Mouse (Mus musculus) cerebellum, postnatal 4 days (tissue): ENCODE results near the gene Slc38a2.

Experiments used
- DNase-seq, 2 experiments: peaks; one replicate each; pipeline ENCODE4 v3.0.0; 2022; ENCODE audit warnings: low spot score in 2 of 2, mixed read lengths in 1 of 2

The Slc38a2 gene

GRCm38 (mm10) chr15:96695455-96696421, 3.8 kb downstream of the Slc38a2 start:
- DNase-seq: no peak

- DNase-seq: no peak
Observed at GRCm38 (mm10) chr15:96694988-96695387, 4.5 kb downstream of the Slc38a2 start.

GRCm38 (mm10) chr15:96693688-96694087, 5.8 kb downstream of the Slc38a2 start:
- no peak for DNase-seq

- no peak for DNase-seq
Observed at GRCm38 (mm10) chr15:96692401-96692800, 7.1 kb downstream of the Slc38a2 start.

GRCm38 (mm10) chr15:96691381-96691780, 8.1 kb downstream of the Slc38a2 start:
- DNase-seq: no peak

- DNase-seq: no peak
Observed at GRCm38 (mm10) chr15:96690829-96691228, 8.7 kb downstream of the Slc38a2 start.

GRCm38 (mm10) chr15:96689919-96690318, 9.6 kb downstream of the Slc38a2 start:
- no peak for DNase-seq

- DNase-seq: no peak
Observed at GRCm38 (mm10) chr15:96688784-96689318, 10.7 kb downstream of the Slc38a2 start.

- no peak for DNase-seq
Observed at GRCm38 (mm10) chr15:96688036-96688435, 11.5 kb downstream of the Slc38a2 start.

GRCm38 (mm10) chr15:96687366-96687765, 12.2 kb downstream of the Slc38a2 start:
- no peak for DNase-seq

GRCm38 (mm10) chr15:96686201-96687159, 13.1 kb downstream of the Slc38a2 start:
- no peak for DNase-seq

- DNase-seq: no peak
Observed at GRCm38 (mm10) chr15:96685273-96685672, 14.3 kb downstream of the Slc38a2 start.

GRCm38 (mm10) chr15:96684132-96684830, 15.2 kb downstream of the Slc38a2 start:
- DNase-seq: no peak

GRCm38 (mm10) chr15:96678871-96679773, 20.4 kb downstream of the Slc38a2 start:
- no peak for DNase-seq

GRCm38 (mm10) chr15:96676518-96676917, 23.0 kb downstream of the Slc38a2 start:
- peak in 1 of 2 experiments; percentile 35 for DNase-seq

GRCm38 (mm10) chr15:96675744-96676143, 23.8 kb downstream of the Slc38a2 start:
- no peak for DNase-seq

GRCm38 (mm10) chr15:96675055-96675454, 24.5 kb downstream of the Slc38a2 start:
- no peak for DNase-seq

- DNase-seq: no peak
Observed at GRCm38 (mm10) chr15:96674089-96674488, 25.4 kb downstream of the Slc38a2 start.

GRCm38 (mm10) chr15:96669721-96670120, 29.8 kb downstream of the Slc38a2 start:
- DNase-seq: no peak

GRCm38 (mm10) chr15:96666663-96667062, 32.9 kb downstream of the Slc38a2 start:
- DNase-seq: peak in 1 of 2 experiments; percentile 65
